Mouse (Mus musculus) spleen, postnatal 36 days (tissue): Measurements from ENCODE around the gene Fasn.
"Not testable (repeated sequence)": the region's sequence is repeated elsewhere in the genome, so short reads cannot be mapped to it uniquely, and the experiment has no call there.

Experiments used
- DNase-seq, 2 experiments: peaks; one replicate each; pipeline ENCODE4 v3.0.0; 2022; ENCODE audit warnings: low spot score in 2 of 2, mixed read lengths in 1 of 2

Gene Fasn

DNA sequence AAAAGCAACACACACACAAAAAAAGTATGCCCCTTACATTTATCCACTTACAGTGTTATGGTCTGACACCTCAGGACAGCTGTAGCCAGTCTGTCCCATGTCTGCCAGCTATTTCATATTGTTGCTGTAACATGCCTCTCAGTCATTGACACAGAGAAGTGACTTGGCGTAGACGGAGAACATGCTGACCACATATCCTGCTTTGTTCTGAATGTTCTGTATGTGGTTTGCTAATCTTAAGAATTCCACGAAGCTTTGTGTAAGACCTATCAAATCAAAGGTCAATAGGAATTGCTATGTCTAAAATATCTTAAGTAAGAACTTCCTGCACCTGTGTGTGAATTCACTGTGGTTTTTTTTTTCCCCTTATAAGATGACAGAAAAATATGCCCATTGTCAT lies 26.1 kb downstream of the Fasn start:
- no peak for DNase-seq

DNA sequence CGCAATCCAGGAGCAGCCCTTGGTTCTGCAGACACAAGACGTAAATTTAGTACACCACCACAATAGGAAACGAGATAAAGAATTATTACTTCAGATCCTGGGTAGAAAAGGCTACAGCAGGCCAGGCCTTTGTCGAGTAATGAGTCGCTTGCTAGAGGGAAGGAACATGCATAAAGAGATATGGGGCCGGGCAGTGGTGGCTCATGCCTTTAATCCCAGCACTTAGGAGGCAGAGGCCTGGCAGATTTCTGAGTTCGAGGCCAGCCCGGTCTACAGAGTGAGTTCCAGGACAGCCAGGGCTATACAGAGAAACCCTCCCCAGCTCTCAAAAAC lies 27.8 kb downstream of the Fasn start:
- no peak for DNase-seq

DNA sequence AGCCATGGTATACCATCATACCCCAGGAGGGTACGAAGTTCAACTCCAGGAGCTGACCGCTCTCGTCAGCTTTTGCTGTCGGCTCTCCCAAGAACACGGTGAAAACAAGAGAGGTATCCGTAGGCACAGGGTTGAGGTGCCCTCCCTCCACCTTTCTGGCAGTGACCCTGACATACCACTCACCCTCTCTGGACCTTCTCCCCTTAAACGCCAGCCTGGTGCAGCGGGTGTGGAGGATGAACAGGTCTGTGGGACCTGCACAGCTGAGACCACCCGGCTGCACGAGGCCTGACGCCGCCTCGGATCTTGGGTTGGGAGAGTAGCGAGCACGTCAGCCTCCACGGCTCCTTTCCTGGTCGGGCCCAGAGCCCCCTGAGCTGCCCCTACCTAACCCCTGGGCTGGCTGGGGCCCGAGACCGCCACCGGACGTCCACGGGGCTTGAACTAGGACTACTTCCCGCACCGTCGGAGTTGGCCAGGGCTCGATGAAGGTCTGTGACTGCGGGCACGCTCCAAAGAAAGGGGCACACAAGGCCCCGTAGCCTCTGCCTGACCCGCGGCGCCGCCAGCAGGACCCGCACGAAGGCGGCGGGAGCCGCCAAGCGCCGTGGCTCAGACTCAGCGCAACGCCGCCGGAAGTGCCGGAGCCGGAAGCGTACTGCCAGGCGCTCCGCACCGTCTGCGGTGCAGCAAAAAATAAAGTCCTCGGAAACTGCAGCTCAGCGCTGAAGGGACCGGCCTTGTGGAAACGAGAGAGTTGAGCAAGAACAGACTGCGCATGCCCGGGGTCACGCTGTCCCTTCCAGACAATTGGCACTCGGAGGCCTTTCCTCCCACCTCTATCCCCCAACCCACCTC lies 28.4 kb downstream of the Fasn start, which contains the start of gene Dus1l:
TSS of gene Dus1l (minus strand) at position 648 of the 858 bp plus-strand sequence.
- peak; percentile 92 to 94 for DNase-seq

DNA sequence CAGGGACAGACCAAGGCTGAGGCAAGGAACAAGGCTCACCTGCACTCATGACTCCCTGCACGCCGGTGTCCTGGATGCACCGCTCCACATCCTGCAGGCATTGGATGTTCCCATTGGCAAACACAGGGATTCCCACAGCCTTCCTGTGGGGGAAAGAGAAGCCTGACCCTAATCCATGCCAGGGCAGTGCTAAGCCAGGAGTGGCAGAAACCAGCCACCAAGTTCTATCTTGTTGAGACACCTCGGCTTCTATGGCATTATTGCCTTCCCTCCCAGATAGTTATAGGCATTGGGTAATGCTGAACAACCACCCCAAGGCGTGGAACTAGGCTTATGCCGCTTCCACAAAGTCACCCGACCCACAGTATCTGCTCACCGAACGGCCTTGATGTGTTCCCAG lies 31.7 kb downstream of the Fasn start:
- DNase-seq, result no peak

DNA sequence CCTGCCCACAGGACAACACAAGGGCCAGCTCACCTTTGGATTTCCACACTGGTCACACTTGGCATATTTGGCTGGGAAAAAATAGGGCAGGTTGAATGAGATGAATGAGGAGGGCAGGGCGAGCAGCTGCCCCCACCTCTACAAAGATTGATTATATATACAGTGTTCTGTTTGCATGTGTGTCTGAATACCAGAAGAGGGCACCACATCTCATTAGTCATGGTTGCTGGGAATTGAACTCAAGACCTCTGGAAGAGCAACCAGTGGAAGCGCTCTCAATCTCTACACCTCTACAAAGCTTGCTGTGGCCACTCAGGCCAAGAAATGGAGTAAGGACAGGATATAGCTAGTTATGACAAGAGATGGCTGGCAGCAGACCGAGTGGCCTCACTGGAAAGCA lies 34.5 kb downstream of the Fasn start:
- no peak for DNase-seq

DNA sequence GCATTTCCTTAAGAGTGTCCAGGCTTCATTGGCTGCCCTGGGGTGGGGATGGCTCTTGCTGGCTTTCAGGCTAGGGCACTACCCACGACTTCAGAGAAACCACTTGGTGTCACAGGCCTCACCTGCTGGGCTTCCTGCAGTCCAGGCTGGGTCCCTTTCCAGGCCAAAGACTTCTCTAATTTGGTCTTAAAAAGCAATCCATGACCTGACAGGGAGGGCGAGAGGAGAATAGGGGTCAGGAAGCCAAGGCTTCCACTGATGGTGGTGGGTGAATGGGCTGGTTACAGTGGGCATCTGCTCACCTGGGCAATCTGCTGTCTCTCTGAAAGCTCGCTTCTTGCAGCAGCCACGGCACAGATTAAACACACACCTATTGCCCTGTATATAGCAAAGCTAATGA lies 35.0 kb downstream of the Fasn start:
- DNase-seq, result no peak

DNA sequence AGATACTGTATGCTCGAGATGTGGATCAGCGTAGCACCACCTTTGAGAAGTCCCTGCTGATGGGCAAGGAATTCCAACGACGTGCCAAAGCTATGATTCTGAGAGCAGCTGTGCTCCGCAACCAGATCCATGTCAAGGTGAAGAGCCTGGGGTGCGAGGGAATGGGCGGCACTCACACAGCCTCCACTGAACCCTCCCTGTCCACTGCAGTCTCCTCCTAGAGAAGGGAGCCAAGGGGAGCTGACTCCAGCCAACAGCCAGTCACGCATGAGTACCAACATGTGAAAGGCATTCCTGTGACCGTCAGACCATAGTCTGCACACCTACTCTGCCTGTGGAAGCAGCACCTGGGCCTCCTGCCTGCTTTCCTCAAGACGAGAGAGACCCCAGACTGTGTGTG lies 35.9 kb downstream of the Fasn start:
- DNase-seq, result not testable (repeated sequence)

DNA sequence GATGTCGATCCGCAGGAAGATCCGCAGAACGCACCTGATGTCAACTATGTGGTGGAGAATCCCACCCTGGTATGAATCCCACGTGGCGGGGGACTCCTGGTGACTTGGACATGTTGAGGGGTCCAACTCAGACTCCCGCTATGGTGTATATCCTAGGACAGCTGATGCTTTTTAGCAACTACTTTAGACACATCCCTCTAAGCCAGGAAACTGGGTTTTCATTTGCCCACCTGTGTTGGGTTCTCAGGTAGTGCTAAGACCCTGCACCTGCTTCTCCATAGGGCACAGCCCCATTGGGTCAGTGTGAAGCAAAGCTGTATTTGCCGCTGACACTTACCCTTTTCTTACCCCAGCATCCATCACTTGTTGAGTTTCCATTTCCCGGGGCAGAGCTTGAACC lies 39.2 kb downstream of the Fasn start:
- DNase-seq, result no peak

DNA sequence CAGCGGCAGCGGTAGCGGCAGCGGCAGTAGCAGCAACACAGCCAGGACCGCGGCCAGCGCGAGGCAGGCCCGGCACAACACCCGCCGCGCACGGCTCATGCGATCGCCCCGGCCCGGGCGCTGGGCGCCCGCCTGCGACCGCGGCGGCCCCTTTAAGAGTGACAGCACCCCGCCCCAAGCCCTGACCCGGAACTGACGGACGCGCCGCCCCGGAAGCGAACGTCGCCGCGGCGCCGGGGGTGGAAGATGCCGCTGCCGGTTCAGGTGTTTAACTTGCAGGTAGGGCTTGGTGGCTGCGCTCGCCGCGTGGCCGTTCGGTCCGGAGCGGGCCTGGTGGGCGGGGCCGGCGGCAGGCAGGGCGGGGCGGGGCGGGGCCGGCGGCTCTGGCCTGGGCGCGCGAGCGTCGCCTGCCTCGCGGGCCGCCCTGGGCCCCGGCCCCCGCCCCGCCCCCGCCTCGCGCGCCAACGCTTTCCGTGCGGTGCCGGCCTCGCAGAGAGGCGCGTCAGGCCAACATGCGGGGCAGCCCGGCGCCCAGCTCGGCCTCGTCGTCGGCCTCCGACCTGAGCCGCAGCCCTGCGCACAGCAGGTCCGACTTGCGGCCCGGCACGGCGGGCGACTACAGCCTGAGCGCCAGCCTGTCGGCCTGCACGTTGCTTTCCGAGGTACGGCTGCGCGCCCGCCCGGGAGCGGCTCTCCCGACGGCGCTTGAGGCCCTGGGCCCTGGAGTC lies 40.1 kb downstream of the Fasn start, which contains the start of the genes Rfng and Gps1:
TSS of gene Rfng (minus strand) at position 144 of the 728 bp plus-strand sequence.
TSS of gene Gps1 (plus strand) at position 209 of the 728 bp plus-strand sequence.
- DNase-seq, result peak; percentile 82 to 83

DNA sequence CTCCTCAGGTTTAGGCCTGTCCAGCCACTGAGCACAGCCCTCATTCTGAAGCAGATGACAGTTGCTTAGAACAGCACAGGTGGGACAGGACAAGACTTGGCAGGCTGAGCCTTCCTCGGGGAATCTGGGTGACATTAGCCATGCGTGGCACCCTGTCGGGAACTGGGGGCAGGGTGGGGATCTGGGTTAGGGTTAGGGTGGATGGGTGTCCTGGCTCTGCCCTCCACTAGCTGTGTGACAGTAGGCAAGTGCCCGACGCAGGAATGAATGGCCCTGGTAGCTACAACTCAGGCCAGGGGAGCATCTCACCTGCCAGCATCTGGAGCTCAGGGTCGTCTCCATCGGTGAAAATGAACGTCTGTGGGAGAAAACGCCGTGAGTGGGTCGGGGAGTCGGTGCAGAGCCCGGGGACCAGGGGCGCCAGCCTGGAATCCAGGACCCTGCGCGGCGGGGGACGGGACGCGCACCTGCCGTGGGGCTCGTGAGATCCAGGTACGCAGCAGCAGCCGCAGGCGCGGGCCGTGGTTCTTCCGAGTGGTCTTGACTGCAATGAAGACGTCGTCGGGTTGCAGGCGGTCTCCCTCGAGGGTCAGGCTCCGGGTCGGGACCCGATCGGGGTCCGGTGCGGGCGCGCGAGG lies 40.8 kb downstream of the Fasn start:
- no peak for DNase-seq

DNA sequence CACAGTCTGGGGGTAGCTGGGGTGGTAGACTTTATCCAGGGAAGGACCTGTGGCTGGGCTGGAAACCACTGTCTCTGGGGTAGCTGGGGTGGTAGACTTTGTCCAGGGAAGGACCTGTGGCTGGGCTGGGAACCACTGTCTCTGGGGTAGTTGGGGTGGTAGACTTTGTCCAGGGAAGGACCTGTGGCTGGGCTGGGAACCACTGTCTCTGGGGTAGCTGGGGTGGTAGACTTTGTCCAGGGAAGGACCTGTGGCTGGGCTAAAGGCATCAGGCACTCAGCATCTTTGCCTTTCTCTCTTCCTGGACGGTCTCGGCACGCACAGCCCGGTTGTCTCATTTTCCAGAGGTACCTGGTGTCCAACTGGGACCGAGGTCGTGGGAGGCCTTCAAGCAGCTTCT lies 43.0 kb downstream of the Fasn start:
- DNase-seq, result not testable (repeated sequence)

DNA sequence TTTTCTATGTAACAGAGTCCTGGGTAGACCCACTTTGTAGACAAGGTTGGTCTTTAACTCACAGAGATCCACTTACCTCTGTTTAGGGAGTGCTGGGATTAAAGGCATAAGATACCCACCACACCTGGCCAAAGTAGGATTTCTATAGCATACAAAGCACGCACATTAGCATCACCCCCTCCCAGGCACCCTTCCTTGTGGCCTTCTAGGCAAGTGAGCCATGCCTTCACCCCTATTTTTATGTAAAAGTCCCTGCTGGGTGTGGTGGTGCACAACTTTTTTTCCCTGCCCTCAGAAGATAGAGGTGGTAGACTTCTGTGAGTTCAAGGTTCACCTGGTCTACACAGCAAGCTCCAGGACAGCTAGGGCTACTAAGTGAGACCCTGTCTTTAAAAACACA lies 44.5 kb downstream of the Fasn start:
- no peak for DNase-seq

DNA sequence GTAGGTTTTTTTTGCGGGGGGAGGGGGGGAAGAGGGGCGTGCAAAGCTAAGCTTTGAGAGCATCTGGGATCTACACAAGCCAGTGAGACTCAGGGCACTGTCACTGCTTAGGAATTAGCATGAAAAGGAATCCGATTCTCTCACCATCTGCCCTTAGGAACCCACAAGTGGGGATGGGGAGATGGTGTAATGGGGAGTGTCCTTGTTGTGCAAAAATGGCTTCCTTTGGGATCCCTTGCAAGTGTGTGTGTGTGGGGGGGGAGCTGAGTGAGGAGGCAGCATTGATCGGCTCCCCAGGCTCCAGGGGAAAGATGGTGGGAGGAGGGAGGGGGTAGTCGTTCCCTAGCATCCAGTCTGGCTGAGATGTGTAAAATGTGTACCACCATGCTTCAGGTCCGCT lies 47.2 kb downstream of the Fasn start:
- DNase-seq, result no peak

DNA sequence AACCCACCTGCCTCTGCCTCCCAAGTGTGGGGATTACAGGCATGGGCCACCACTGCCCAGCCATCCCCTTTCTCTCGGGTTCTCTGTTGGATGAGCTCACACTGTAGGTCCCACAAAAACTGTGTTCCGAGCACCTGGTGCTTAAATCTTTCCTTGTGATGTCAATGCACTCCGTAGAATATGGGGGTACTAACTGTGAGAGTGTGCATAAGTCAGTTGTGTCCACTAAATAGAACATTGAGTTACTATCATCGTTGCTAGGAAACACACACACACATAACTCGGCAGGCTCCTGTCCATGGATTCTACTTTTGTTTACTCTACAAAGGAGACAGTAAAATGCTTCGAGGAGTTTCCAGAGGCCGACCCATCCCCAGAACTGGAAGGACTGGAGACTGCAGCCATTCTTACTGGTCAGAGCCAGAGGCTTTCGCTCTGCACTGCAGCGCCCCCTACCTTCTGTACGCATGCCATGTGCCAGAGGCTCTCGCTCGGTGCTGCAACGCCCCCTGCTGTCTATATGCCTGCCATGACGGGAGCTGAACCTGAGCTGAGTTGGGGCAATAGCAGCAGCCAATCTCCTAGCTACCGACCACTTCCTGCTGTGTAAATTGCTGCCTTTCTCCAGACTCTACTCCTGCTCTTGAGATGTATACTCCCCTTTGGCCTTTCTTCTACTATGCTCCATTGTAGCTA lies 48.4 kb downstream of the Fasn start:
- peak; percentile 86 to 89 for DNase-seq

DNA sequence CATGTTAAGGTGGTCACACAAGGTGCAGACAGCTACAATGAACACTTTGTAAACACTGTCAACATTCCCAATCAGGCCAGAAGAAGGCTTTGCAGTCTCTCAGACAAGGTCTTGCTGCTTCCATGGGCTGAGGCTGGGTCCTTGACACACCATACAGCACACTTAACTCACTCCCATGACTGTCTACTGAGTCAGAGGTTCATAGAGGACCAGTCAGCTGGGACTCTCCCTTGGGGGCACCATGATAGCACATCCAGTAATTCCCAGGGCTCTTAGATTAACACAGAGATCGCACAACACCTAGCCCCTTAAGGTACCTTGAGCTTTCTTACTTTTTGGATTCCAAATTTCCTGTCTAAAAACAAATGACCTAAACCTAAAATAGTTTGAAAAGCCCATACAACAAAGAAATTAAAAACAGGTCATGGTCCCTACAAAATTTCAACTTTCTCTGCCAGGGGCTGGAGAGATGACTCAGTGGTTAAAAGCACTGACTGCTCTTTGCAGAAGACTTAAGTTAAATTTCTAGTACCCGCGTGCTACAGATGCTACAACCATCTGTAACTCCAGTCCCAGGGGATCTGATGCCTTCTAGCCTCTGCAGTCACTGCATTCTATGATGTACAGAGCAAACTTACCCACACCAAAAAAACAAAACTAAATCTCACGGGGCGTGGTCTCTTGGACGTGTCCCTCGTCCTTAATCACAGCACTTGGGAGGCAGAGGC lies 50.7 kb downstream of the Fasn start:
- DNase-seq, result no peak

DNA sequence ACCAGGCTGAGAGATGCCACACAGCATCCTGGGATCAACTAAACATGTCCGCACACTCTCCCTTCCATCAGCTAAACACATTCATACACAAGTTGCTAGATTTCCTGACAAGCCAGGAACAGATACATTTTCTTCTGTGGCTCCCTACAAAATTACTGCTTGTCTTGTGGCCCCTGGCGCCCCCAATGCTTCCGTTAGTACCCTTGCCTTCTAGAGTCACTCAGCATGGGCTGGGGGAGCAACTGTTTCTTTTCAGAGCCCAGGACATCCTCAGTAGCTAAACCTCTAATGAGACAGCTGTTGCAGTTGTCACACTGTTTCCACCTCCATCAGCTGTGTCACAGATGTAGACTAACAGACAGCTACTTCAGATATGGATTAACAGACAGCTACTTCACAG lies 51.6 kb downstream of the Fasn start:
- DNase-seq, result no peak

DNA sequence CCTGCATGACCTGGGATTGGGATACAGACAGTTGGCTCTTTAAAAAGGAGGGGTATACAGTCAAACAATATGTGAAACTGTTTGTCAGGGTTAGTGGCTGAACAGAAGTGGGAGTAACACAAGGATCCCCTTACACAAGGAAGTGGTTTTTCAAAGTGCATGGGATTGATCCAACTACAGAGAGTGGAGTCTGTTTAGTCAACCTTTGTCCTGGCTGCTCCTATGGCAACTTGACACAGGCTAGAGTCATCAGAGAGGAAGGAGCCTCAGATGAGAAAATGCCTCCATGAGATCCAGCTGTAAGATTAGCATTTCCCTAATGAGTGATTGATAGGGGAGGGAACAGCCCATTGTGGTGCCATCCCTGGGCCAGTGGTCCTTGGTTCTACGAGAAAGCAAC lies 56.1 kb downstream of the Fasn start:
- no peak for DNase-seq

DNA sequence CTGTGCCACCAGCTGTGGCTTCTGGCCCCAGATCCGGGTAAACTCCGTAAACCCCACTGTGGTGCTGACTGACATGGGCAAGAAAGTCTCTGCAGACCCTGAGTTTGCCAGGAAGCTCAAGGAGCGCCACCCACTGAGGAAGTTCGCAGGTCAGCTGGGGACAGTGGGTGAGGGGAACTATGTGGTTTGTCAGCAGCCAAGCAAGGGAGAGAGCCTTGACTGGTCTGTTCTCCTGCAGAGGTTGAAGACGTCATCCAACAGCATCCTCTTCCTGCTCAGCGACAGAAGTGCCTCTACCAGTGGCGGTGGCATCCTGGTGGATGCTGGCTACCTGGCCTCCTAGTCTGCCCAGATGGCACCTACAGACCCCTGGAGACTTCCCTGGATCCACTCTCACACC lies 57.3 kb downstream of the Fasn start:
- DNase-seq, result not testable (repeated sequence)

DNA sequence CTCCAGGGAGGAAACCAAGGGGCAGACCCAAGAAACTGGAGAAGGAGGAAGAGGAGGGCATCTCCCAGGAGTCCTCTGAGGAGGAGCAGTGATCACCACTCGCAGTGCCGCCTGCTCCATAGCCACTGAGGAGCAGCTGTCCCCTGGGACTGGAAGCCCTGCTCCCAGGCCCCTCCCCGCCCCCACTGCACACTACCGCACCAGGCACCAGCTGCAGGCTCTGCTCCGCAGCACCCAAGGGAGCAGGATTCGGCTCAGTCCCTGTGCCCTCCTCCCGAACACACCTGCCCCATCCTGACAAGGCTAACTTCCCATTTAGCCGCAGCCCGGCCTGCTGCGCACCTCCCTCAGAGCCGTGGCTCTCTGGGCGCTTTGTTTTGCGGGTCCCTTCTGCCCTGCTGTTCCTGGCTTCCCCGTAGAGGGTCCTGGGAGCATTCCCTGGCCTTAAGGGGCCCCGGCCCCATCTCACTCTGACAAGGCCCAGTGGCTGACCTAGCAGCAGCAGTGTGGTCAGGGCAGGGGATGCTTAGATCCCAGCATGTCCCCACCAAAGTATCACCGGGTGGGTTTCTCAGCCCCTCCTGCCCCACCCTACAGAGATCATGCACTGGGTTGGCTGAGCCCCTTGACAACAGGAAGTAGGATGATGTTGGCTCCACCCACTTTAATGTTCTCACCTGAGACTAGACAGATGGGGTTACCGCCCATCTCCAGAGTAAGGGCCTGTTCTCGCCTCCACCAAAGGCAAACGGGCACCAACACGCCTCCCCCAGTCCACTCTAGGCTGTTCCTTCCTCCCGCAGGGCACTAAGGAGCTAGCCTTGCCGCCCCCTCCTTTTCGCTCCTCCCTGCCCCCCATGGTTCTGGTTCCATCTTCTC lies 61.0 kb downstream of the Fasn start:
- not testable (repeated sequence) for DNase-seq

DNA sequence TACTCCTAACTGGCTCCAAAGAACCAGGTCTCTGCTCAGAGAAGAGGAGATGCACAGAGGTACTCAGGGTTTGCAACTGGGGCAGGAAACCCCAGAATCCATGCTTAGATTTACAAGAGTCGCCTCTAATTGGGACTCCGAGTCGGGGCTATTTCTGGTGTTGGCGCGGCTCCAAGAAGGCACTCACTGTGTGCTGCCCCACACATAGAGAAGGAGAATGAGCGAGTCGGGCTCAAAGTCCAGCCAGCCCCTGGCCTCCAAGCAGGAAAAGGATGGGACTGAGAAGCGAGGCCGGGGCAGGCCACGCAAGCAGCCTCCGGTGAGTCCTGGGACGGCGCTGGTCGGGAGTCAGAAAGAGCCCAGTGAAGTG lies 61.7 kb downstream of the Fasn start, which contains the start of gene Hmga1b:
TSS of gene Hmga1b (plus strand) at position 123 of the 370 bp plus-strand sequence.
- DNase-seq, result not testable (repeated sequence)
